Mouse (Mus musculus) right cerebral cortex, postnatal 36 days (tissue): Measurements from ENCODE around the gene Pdzd2.

Experiments
- DNase-seq, 2 experiments: peaks; one replicate each; pipeline ENCODE4 v3.0.0; 2022; ENCODE audit warnings: low spot score in 2 of 2, mixed read lengths in 1 of 2

Pdzd2 gene

DNA sequence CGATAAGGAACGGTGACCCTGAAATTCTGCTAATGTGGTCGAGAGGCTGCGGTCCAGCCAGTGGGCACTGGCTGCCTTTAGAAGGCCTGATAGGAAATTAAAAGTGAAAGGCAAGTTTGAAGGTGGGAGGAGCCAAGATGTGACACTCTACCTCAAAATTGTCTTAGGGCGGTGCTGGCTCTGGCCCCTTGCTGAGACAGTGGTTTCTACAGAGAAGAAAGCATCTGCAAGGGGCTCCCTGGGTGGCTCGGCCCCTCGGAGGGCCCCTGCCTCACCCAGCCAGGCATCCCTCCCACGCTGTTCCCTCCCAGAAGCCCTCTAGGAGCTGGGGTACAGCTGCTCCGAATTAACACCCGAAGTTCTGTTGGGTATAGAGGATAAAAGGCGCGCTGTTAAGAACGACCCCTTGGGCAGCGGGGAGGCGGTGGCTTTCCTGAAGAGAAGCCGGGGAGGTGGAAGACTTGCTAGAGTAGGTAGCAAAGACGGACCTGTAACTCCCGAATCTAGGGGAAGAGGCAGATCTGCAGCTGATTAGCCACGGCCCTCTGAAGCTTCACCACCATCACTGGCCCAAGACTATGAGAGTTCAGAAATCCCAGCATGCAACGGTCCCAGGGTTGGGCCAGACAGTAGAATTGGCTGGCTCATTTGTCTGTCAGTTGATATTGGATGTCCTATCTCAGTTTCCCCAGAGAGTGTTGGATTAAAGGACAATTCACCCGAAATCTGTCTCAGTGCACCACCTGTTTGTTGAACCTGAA, 71.8 kb downstream of the Pdzd2 start:
- DNase-seq: no peak

DNA sequence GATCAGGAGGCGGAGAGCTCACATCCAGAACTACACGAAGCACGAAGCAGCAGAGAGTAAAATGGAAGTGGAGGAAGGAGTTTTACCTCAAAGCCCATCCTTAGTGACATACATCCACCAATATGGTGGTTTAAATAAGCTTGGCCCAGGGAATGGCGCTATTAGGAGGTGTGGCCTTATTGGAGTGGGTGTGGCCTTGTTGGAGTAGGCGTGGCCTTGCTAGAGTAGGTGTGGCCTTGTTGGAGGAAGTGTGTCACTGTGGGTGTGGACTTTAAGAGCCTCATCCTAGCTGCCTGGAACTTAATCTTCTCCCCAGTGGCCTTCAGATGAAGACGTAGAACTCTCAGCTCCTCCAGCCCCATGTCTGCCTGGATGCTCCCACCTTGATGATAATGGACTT, 73.8 kb downstream of the Pdzd2 start:
- DNase-seq: no peak

DNA sequence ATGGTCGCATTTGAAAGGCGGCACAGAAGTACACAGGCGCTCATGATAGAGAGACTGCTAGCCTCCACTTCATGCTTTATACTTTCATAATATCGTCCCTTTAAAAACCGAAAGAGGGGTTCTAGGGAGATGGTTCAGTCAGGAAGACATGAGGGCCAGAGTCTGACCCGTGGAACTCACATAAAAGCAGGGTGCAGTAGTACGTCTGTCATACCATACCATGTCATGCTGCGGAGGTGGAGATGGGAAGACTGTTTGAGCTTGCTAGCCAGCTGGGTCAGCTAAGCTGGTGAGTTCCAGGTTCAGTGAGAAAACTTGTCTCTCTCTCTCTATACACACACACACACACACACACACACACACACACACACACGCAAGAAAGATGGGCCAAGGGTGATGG, 76.4 kb downstream of the Pdzd2 start:
- DNase-seq: no peak

DNA sequence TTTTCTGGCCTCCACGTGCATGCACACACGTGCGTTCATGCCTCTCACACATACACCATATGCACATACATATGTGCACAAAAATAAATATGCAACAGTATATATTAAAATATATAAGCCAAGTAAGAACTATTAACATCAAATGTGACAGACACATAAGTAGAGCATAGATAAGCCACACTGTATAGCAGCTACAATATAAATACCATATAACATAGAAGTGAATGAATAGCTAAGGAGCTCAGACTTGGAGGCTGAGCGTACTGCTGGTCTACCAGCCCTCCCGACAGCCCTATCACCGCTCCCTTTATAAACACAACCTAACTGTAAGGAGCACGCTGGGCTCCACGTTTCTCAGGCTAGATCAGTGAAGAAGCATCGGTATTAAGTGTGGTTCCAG, 79.4 kb downstream of the Pdzd2 start:
- no peak for DNase-seq

- no peak for DNase-seq
Measured at GRCm38 (mm10) chr15:12655959-12656662, 83.6 kb downstream of the Pdzd2 start.

GRCm38 (mm10) chr15:12655316-12655715, 84.4 kb downstream of the Pdzd2 start:
- DNase-seq: no peak

DNA sequence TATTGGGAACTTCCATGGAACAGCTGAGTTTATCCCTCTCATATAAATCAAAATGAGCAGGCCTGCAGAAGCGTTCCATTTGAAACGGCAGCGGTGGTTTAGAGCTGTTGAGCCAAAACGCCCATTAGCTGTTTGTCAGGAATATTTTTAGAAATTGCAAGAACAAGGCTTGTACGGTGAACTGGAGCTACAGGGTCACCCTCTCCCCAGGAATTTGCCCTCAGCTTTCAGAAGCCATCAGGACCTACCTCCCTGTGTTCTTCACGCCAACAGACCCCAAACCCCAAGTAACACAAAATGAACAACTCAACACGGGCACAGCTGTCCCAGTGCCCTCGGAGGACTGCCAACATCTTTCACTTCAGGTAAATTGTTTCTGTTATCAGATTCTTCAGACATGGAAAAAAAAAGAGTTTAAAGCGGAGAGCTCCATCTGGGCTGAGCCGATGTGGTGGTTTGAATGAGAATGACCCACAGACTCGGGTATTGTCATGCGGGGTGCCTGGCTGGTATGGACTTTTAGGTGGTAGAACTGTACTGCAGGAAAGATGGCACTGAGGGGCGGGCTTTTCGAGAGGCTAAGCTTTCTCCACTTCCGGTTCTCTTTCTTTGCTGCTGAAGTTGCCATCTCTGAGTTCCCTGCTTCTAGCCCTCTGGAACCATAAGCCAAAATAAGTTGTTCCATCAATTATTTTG, 87.2 kb downstream of the Pdzd2 start:
- no peak for DNase-seq

GRCm38 (mm10) chr15:12650236-12650635, 89.5 kb downstream of the Pdzd2 start:
- DNase-seq: no peak

- no peak for DNase-seq
Measured at GRCm38 (mm10) chr15:12649674-12650073, 90.0 kb downstream of the Pdzd2 start.

GRCm38 (mm10) chr15:12649131-12649530, 90.6 kb downstream of the Pdzd2 start:
- no peak for DNase-seq

DNA sequence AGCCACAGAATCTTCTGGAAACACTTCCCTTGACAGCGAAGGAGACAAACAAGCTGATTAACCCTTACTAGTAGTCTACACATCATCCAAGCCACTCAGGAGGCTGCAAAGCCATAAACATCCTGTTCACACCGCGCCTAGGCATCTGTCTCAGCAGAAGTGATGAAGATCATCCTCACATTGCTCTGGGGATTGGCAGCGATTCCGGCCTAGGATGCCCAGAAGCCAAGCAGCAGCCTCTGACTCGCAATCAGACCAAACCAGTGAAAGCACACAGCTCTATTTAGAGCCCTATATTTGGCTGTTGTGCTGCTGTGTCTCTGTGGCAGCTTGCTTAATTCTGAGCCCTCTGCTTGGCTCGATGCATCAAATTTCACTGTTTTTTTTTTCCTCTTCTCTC, 99.0 kb downstream of the Pdzd2 start:
- peak; percentile 43 to 62 for DNase-seq

DNA sequence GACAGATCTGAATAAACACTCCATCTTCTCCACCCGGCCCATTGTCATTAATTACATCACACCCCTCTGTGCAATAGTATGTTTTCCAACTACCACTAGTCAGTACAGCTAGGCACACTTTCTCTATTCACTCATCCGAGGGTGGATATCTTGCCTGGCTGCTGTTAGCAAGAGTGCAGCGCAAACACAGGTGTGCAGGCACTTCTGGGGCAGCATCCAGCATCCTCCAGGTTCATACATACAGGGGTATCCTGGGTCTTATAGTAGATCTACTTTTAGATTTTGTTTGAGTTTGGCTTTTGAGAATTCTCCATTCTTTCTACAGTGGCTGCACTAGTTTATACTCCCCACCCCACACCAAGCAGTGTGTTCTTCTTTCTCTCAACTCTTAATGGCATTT, 99.9 kb downstream of the Pdzd2 start:
- DNase-seq: no peak

DNA sequence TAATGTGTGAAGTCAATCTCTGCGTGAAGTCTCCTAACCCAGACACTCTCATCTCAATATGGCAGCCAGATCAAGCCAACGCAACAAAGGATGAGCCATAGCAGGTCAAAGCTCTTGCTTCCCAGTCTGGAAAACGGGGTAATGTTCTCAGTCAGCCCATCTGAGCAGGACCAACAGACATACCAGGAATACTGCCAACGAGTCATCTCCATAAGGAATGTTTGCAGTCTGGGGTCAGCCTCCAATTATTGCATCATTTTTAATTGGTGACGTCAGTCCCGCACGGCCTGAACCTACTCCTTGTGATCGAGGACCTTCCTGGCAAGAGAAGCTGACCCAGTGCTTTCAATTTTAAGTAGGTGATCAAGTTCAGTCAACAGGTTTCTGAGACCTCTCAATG, 100.5 kb downstream of the Pdzd2 start:
- DNase-seq: no peak

- DNase-seq: no peak
Measured at GRCm38 (mm10) chr15:12638370-12639030, 101.2 kb downstream of the Pdzd2 start.

GRCm38 (mm10) chr15:12637511-12637910, 102.2 kb downstream of the Pdzd2 start:
- no peak for DNase-seq

DNA sequence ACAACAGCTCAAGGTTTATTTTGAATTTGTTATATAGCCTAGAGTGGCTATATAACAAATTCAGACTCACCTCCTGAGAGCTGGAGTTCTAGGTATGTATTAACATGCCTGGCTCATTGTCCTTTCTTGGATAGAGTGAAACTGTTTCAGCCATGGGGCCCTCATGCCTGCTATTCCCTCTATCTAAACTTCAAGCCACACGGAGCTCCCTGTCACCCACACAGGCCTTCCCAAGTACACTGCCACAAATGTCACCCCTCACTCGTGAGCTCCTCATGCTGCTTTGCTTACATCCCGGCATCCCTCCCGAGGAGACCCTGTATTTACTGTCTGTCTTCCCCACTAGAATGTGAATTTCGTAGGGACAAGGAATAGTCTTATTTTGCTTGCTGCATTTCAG, 103.3 kb downstream of the Pdzd2 start:
- DNase-seq: no peak

GRCm38 (mm10) chr15:12634921-12635320, 104.8 kb downstream of the Pdzd2 start:
- no peak for DNase-seq

- no peak for DNase-seq
Measured at GRCm38 (mm10) chr15:12629164-12629563, 110.6 kb downstream of the Pdzd2 start.

DNA sequence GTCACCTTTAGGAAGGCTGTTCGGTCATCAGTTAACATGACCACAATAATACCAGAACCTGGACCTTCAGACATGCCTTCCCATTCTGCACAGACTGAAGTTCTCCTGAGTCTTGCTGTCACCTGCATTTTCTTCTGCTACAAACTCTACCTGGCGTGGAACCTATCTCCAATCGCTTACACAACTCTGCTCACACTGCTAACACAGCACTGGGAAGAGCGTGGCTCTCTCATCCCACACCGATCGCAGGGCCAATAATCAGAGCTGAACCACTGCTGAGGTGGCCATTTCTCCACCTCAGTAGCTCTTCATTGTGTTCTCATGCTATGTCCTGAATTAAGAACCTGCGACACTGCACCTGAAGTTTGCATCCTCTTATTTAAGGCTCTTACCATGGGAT, 111.3 kb downstream of the Pdzd2 start:
- no peak for DNase-seq

DNA sequence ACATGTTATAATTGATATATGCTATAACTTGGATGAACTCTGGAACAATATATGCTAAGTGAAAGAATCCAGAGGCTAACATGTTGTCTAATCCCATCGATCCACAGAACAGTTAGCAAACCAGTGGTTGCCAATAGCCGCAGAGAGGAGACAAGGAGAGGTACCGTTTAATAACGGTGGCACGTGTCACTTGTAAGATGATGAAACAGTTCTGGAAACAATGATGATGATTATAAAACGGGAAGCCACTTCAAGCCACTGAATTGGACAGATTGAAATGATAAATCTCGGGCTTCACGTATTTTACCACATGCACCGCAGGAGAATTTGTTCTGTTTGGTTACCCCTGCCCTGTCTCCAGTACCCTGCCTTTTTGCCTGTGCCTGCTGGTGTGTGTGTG, 112.8 kb downstream of the Pdzd2 start:
- DNase-seq: no peak

- DNase-seq: no peak
Measured at GRCm38 (mm10) chr15:12626166-12626565, 113.6 kb downstream of the Pdzd2 start.

GRCm38 (mm10) chr15:12625524-12625923, 114.2 kb downstream of the Pdzd2 start:
- no peak for DNase-seq
